Mouse (Mus musculus) ES-Bruce4 (cell line): ENCODE measurements at regions not wholly inside any gene's neighbourhood (a gene's known extent, or its start where the extent isn't known, plus 50 kb on each side); places are given as distances from the start of the nearest gene placed in this dataset.

ENCODE experiments used
- CTCF ChIP-seq: IDR thresholded peaks from one replicate; pipeline ENCODE4 v1.8.1; 2011; ENCODE audit warnings: low read depth, low read length
- EP300 ChIP-seq: IDR thresholded peaks from 2 replicates; pipeline ENCODE4 v1.6.1; 2011; ENCODE audit warnings: low read depth, low read length; ENCODE audit not compliant: insufficient read depth
- POLR2A ChIP-seq: IDR thresholded peaks from one replicate; pipeline ENCODE4 v1.8.1; 2011; ENCODE audit warnings: low read length; ENCODE audit not compliant: insufficient read depth

DNA sequence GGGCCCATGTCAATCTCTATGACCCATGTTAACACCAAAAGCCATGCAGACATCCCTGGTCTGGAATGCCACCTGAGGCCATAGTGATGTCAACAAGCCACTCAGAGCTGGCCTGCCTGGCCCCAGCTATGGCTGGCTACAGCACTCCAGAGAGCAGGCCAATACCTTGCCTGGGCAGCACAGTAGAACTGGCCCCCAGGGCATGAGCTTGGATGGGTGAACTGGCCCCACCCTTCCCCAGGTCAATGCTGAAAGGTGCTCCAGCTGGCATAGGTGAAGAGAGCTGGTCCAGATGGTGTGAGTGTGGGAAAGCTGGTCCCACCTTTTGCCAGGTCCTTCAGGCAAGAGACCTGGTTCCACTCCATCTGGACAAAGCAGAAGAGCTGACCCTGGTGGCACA is 132.2 kb downstream of the Nfkbiz start:
- TF ChIP-seq POLR2A (no peak), CTCF (no peak), EP300 (no peak)
